Mouse (Mus musculus): ENCODE measurements at regions not wholly inside any gene's neighbourhood (a gene's known extent, or its start where the extent isn't known, plus 50 kb on each side); places are given as distances from the start of the nearest gene placed in this dataset.

DNA sequence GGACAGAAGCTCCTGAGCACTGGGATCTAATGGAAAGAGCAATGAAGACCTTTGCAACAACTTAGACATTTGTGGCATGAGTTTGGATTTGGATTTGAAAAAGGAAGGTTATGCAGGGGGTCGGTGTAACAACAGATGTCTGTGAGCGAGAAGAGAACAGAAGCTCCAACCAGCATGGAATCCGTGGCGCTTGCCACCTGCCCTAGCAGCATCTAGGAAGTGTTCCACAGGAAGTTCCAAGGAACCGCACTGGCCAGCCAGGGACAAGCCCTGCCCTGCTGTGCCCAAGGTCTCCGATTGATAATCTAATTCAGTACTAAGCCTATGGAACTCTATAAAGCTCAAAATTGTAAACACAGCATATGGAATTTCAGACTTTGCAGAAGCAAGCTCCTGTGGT, 98.0 kb upstream of the Ldah start:
- ChIA-PET POLR2A (interaction anchor here in 1 of 4 experiments (1.3 kb wide), 1 partner anchor 390 kb away, joined by 3 read pairs; the partner anchor contains the start of gene Rhob), CTCF (interaction anchor here in 1 of 4 experiments (0.6 kb wide), 1 partner anchor 58 kb away, joined by 3 read pairs; no protein-coding TSS in a partner anchor)

DNA sequence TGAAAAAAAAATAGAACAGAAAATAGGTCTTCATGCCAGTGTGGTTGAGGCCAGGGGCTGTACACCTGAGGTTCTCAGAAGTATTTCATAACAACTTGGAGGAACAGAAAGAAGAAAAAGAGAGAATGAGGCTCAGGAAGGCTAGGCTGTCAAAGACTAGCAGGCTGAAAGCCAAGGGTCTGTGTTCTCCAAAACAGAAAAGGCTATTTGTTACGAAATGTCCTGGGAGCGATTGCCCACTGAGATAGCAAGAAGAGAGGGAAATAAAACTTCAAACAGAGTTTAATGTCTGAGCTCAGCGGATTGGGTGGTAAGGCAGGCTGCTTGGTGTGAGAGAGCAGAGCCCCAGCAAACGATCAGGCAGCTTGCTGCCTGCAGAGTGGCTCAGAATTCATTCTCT, 97.6 kb upstream of the Ldah start:
- ChIA-PET CTCF (interaction anchor here in 2 of 4 experiments (0.6 to 1.8 kb wide), 2 partner anchors 57 to 123 kb away, joined by 3 to 5 read pairs; no protein-coding TSS in a partner anchor), POLR2A (interaction anchor here in 1 of 4 experiments (0.5 to 1.3 kb wide), 2 partner anchors 58 to 389 kb away, joined by 3 read pairs; partner anchors contain the start of gene Rhob)

DNA sequence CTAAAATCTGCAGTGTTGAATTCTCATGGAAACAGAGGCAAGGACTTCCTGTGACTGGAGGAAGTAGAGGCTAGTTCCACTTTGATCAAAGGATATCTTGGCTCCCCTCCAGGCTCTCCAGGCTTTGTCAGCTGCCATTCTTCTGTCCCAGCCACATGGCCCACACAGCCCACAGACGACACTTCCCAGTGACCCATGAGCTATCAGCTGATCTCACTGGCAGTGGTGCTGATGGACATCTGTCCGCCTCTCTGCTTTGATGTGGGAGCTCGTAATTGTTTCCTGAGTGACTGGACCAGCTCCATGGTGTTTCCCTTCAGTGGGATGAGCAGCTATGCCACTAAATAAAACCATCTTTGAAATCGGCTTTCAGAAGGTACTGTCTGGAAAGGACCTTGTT, 96.4 kb upstream of the Ldah start:
- ChIA-PET POLR2A (interaction anchor here in 1 of 4 experiments (0.6 kb wide), 1 partner anchor 10 kb away, joined by 3 read pairs; no protein-coding TSS in a partner anchor), CTCF (interaction anchor here in 2 of 4 experiments (0.6 to 1.8 kb wide), 2 partner anchors 11 to 121 kb away, joined by 3 to 5 read pairs; no protein-coding TSS in a partner anchor)

DNA sequence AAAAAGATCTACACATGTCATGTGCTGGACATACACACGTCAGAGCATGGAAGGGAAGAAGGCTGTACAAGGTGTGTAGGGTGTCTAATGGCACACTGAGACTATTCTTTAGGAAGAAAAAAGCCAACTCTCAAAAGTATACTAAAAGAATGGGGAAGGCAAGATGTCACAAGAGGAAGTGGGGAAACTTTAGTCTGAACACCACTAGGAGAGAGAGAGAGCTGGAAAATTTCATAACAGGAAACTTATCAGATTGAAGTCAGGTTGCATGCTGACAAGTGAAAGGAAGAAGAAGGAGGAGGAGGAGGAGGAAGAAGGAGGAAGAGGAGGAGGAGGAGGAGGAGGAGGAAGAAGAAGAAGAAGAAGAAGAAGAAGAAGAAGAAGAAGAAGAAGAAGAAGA, 52.3 kb upstream of the Ldah start:
- ChIA-PET POLR2A (no interaction called here), CTCF (no interaction called here)
